In the genomic region with DNA sequence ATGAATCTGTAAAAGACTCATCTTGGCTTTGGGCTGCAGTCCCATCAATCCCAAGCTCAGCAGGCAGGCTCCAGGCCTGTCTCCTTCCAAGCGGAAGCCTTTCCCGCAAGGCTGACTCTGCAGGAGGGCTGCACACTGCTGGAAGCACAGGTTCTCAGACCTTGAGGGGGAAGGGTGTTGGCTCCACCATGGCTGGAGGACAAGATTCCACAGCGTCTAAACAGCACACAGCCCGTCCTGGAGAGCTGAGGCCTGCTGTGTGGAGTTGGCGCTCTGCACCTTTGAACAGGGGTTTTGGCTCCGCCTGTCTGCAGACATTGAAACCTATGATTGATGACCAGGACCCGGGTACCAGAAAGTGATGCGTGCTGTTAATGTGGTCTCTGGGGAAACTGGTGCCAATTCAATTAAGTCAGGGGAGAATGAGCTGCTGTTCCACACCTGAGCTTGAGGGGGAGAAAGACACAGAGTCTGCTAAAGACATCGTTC, we compare ENCODE assay signal across 9 mouse cellular contexts.
A peak's percentile ranks its signal among the peaks of the same experiment; 100 is the strongest.
DNase-seq lines count a peak whose midpoint lies in the region; ATAC-seq and TF ChIP-seq lines count a peak whose summit lies in the region.
"Had no signal": no experiment of that assay in that cellular context is flagged by ENCODE, and none has a peak within 500 bp of the region (broad histone marks: within the 10 kb centered on the region; RNA-seq: fewer than 3 reads in every experiment).

No protein-coding gene starts in this region.

- no peaks in the 10 kb centered on the region for H3K36me3 ChIP-seq in kidney, embryonic 15.5 days
- no peaks in the 10 kb centered on the region for H3K36me3 ChIP-seq in kidney, adult 2 months (ENCODE audit: control insufficient read depth, insufficient read depth, low read length)
- no peaks in the 10 kb centered on the region for H3K36me3 ChIP-seq in hindbrain, embryonic 13.5 days
- H3K36me3 ChIP-seq in neural tube, embryonic 12.5 days = no peaks in the 10 kb centered on the region
- H3K36me3 ChIP-seq: G1E had no signal

- H3K27ac ChIP-seq in kidney, embryonic 15.5 days = no peak overlapping the region
- H3K27ac ChIP-seq in kidney, adult 2 months (ENCODE audit: insufficient read depth, low read depth, low read length) = no peak overlapping the region
- H3K27ac ChIP-seq in hindbrain, embryonic 13.5 days = peak overlapping the region; percentile 84
- no peak overlapping the region; the same call in 1 of the 2 replicates for H3K27ac ChIP-seq in neural tube, embryonic 12.5 days

- no peak overlapping the region for H3K9ac ChIP-seq in kidney, embryonic 15.5 days
- no peak overlapping the region; the same call in 1 of the 2 replicates for H3K9ac ChIP-seq in hindbrain, embryonic 13.5 days
- H3K9ac ChIP-seq in neural tube, embryonic 12.5 days = no peak overlapping the region

- 11% methylated on average over 9 of the region's 9 CpGs for WGBS in kidney, embryonic 15.5 days
- WGBS in kidney, adult 2 months = 18% methylated on average over 9 of the region's 9 CpGs
- 7% methylated on average over 9 of the region's 9 CpGs for WGBS in hindbrain, embryonic 13.5 days
- WGBS in neural tube, embryonic 12.5 days = 8% methylated on average over 9 of the region's 9 CpGs

- no peak for DNase-seq in kidney, adult 2 months
- peak; percentile 52 for DNase-seq in embryo, embryonic 10.5 days (ENCODE audit: low spot score)
- no peak for DNase-seq in B cell, adult 2 months
- DNase-seq in layer of hippocampus, adult 11-12 months (ENCODE audit: low spot score) = no peak
- no peak for DNase-seq in urinary bladder, postnatal 10 days (ENCODE audit: low spot score)

- no peak for TF ChIP-seq CTCF in kidney, adult 2 months (conservative IDR thresholded peaks at IDR 0.05; ENCODE audit: insufficient read depth, insufficient read length, low read depth, low read length)

- 0 out of 2 replicates have a peak, but pooled peaks cover 7% of the 10 kb centered on the region for H3K4me1 ChIP-seq in kidney, embryonic 15.5 days
- H3K4me1 ChIP-seq in kidney, adult 2 months (ENCODE audit: control insufficient read depth, insufficient read depth, low read length) = no peaks in the 10 kb centered on the region
- peaks cover 17% of the 10 kb centered on the region for H3K4me1 ChIP-seq in hindbrain, embryonic 13.5 days (replicated peaks)
- peaks cover 18% of the 10 kb centered on the region for H3K4me1 ChIP-seq in neural tube, embryonic 12.5 days

- no peak for TF ChIP-seq POLR2A in kidney, adult 2 months (IDR thresholded peaks at IDR 0.05; ENCODE audit: low read depth, low read length)

- H3K9me3 ChIP-seq in kidney, embryonic 15.5 days (replicated peaks) = no peaks in the 10 kb centered on the region
- no peaks in the 10 kb centered on the region for H3K9me3 ChIP-seq in hindbrain, embryonic 13.5 days
- H3K9me3 ChIP-seq in neural tube, embryonic 12.5 days = no peaks in the 10 kb centered on the region

- no peak overlapping the region for H3K4me3 ChIP-seq in kidney, embryonic 15.5 days (replicated peaks)
- H3K4me3 ChIP-seq in kidney, adult 2 months (ENCODE audit: insufficient read depth, low read depth, low read length) = no peak overlapping the region
- H3K4me3 ChIP-seq in hindbrain, embryonic 13.5 days = no peak overlapping the region
- H3K4me3 ChIP-seq in neural tube, embryonic 12.5 days = no peak overlapping the region

- H3K27me3 ChIP-seq in kidney, embryonic 15.5 days = no peaks in the 10 kb centered on the region
- H3K27me3 ChIP-seq in kidney, adult 2 months (replicated peaks; ENCODE audit: control insufficient read depth, insufficient read depth, low read length) = no peaks in the 10 kb centered on the region
- H3K27me3 ChIP-seq in hindbrain, embryonic 13.5 days = no peaks in the 10 kb centered on the region
- no peaks in the 10 kb centered on the region for H3K27me3 ChIP-seq in neural tube, embryonic 12.5 days (replicated peaks)

- H3K4me2 ChIP-seq in kidney, embryonic 15.5 days = peak overlapping the region; percentile 10; the same call in 1 of the 2 replicates
- H3K4me2 ChIP-seq in hindbrain, embryonic 13.5 days = peak overlapping the region; percentile 41
- peak overlapping the region; percentile 46 for H3K4me2 ChIP-seq in neural tube, embryonic 12.5 days (replicated peaks)

- peak; percentile 86 for ATAC-seq in kidney, embryonic 15.5 days (replicated peaks; ENCODE audit: low FRiP score)
- ATAC-seq in hindbrain, embryonic 13.5 days (ENCODE audit: low FRiP score) = peak; percentile 86
- ATAC-seq in neural tube, embryonic 12.5 days (ENCODE audit: low FRiP score, low read depth) = peak; percentile 84
